Mouse (Mus musculus) CH12.LX (cell line): ENCODE data around the gene Lonp2. TPM values are rescaled to one million over a fixed set of nuclear protein-coding genes. Genes with fewer than 3 reads are reported as not detected.

ENCODE experiments used
- DNase-seq: peaks from one replicate; pipeline ENCODE4 v3.0.0-alpha.2; 2013; ENCODE audit errors: extremely low read depth
- H3K27ac ChIP-seq: 2 replicates; pipeline ENCODE4 v1.5.1; 2012; ENCODE audit warnings: low read depth, mild to moderate bottlenecking, control low read depth, moderate library complexity; ENCODE audit not compliant: insufficient read depth
- H3K27me3 ChIP-seq: replicated peaks from 2 replicates; pipeline ENCODE3; 2012; ENCODE audit warnings: inconsistent platforms
- H3K36me3 ChIP-seq, 2 experiments: replicated peaks in 1 of 2; 2 replicates each; pipeline versions ENCODE3 to v1.6.1; 2012; ENCODE audit warnings: inconsistent platforms in 1 of 2, low read length in 1 of 2, mild to moderate bottlenecking in 1 of 2, mixed read lengths in 1 of 2, moderate library complexity in 1 of 2; ENCODE audit not compliant: control insufficient read depth in 1 of 2, insufficient read depth in 1 of 2
- H3K4me1 ChIP-seq, 2 experiments: 2 replicates each; pipeline ENCODE4 v1.6.1; 2012; ENCODE audit warnings: inconsistent platforms in 1 of 2, moderate library complexity in 1 of 2; ENCODE audit not compliant: insufficient read depth in 2 of 2, control insufficient read depth in 1 of 2
- H3K4me2 ChIP-seq: 2 replicates; pipeline ENCODE4 v1.6.1; 2012; ENCODE audit warnings: low read depth, mild to moderate bottlenecking, control low read depth; ENCODE audit not compliant: poor library complexity, insufficient read depth, severe bottlenecking
- H3K4me3 ChIP-seq, 3 experiments: fragments of 150-350 bp in 1 of 3; sonication (generic) in 1 of 3; replicated peaks in 1 of 3; 2 replicates each; pipeline versions ENCODE3 to v1.5.1; 2011 to 2012; ENCODE audit warnings: low read depth in 2 of 3, low read length in 2 of 3, mild to moderate bottlenecking in 2 of 3, moderate library complexity in 2 of 3, control low read depth in 1 of 3, improper control_type of control experiment in 1 of 3, inconsistent platforms in 1 of 3, mixed read lengths in 1 of 3; ENCODE audit not compliant: poor library complexity in 1 of 3
- H3K79me2 ChIP-seq: replicated peaks from 2 replicates; pipeline ENCODE4 v1.6.1; 2012; ENCODE audit warnings: mild to moderate bottlenecking, moderate library complexity; ENCODE audit not compliant: control insufficient read depth, poor library complexity, insufficient read depth, severe bottlenecking; ENCODE audit errors: extremely low read depth
- H3K9ac ChIP-seq: 2 replicates; pipeline ENCODE4 v1.6.1; 2012; ENCODE audit warnings: low read depth, mild to moderate bottlenecking, control low read depth, moderate library complexity; ENCODE audit not compliant: insufficient read depth
- H3K9me3 ChIP-seq: replicated peaks from 2 replicates; pipeline ENCODE3; 2012; ENCODE audit warnings: low read length, inconsistent platforms, mixed read lengths
- BHLHE40 ChIP-seq: IDR thresholded peaks from 2 replicates; pipeline ENCODE4 v1.6.1; 2011; ENCODE audit warnings: mild to moderate bottlenecking, low read depth, low read length, improper control_type of control experiment
- CHD1 ChIP-seq: IDR thresholded peaks from 2 replicates; pipeline ENCODE4 v1.6.1; 2012; ENCODE audit warnings: low read depth, low read length, improper control_type of control experiment, inconsistent platforms
- CHD2 ChIP-seq: IDR thresholded peaks from 2 replicates; pipeline ENCODE4 v1.6.1; 2011; ENCODE audit warnings: low read length, improper control_type of control experiment
- EP300 ChIP-seq: IDR thresholded peaks from 2 replicates; pipeline ENCODE4 v1.6.1; 2011; ENCODE audit warnings: low read length, improper control_type of control experiment
- IRF4 ChIP-seq: IDR thresholded peaks from 2 replicates; pipeline ENCODE4 v1.6.1; 2014; ENCODE audit warnings: low read depth, mild to moderate bottlenecking, inconsistent platforms, low read length, improper control_type of control experiment
- JUN ChIP-seq: IDR thresholded peaks from 2 replicates; pipeline ENCODE4 v1.6.1; 2011; ENCODE audit warnings: low read depth, mild to moderate bottlenecking, low read length, improper control_type of control experiment, moderate library complexity; ENCODE audit not compliant: insufficient read depth
- KAT2A ChIP-seq: IDR thresholded peaks from 2 replicates; pipeline ENCODE4 v1.6.1; 2012; ENCODE audit warnings: low read length, improper control_type of control experiment, inconsistent platforms; ENCODE audit not compliant: insufficient replicate concordance
- MXI1 ChIP-seq: IDR thresholded peaks from 2 replicates; pipeline ENCODE4 v1.6.1; 2011; ENCODE audit warnings: mild to moderate bottlenecking, low read depth, low read length, improper control_type of control experiment
- MYC ChIP-seq: IDR thresholded peaks from 2 replicates; pipeline ENCODE4 v1.6.1; 2011; ENCODE audit warnings: low read depth, mild to moderate bottlenecking, improper control_type of control experiment, low read length
- NELFE ChIP-seq: IDR thresholded peaks from 2 replicates; pipeline ENCODE4 v1.6.1; 2011; ENCODE audit warnings: low read depth, low read length, improper control_type of control experiment
- PAX5 ChIP-seq: IDR thresholded peaks from 2 replicates; pipeline ENCODE4 v1.6.1; 2012; ENCODE audit warnings: low read length, inconsistent platforms, mixed read lengths
- RAD21 ChIP-seq: IDR thresholded peaks from 2 replicates; pipeline ENCODE4 v1.6.1; 2011; ENCODE audit warnings: low read depth, mild to moderate bottlenecking, low read length, improper control_type of control experiment, moderate library complexity
- RCOR1 ChIP-seq: conservative IDR thresholded peaks from 2 replicates; pipeline ENCODE4 v1.6.1; 2012; ENCODE audit warnings: low read depth, mild to moderate bottlenecking, inconsistent platforms, low read length, improper control_type of control experiment
- USF2 ChIP-seq: conservative IDR thresholded peaks from 2 replicates; pipeline ENCODE4 v1.6.1; 2011; ENCODE audit warnings: low read depth, low read length, improper control_type of control experiment
- ZC3H11A ChIP-seq: IDR thresholded peaks from 2 replicates; pipeline ENCODE4 v1.6.1; 2012; ENCODE audit warnings: low read depth, mild to moderate bottlenecking, inconsistent platforms, low read length, improper control_type of control experiment
- ZNF384 ChIP-seq: IDR thresholded peaks from 2 replicates; pipeline ENCODE4 v1.6.1; 2012; ENCODE audit warnings: low read depth, low read length, improper control_type of control experiment, inconsistent platforms
- dilution Hi-C: fragments of 300-500 bp; cut with MboI; formaldehyde crosslinking; loops from 2 replicates; pipeline ENCODE4 v1.14.3; 2020; ENCODE audit warnings: low sequenced_read_pairs; ENCODE audit not compliant: extremely low pct_unique_long_range_greater_than_20kb, extremely low pct_ligation_motif_present
- in situ Hi-C: fragments of 300-500 bp; cut with MboI; formaldehyde crosslinking; loops from 3 replicates; pipeline ENCODE4 v1.14.3; 2019; ENCODE audit warnings: low sequenced_read_pairs, low pct_ligation_motif_present, low pct_unique_long_range_greater_than_20kb, mixed read lengths
- polyA plus RNA-seq: library from polyadenylated mRNA; unstranded; fragments of >175 nt; gene quantifications from 2 replicates; pipeline ENCODE4 v1.2.1, GENCODE M21; 2012; ENCODE audit warnings: low read depth; ENCODE audit not compliant: insufficient read length
- total RNA-seq, 2 experiments: library from RNA; depleted of rRNA; stranded (reverse); fragments of 300-350 nt in 1 of 2; fragments of >200 nt in 1 of 2; gene quantifications; 2 replicates each; pipeline ENCODE4 v1.2.3; 2012 to 2014

Gene Lonp2
- total and polyA plus RNA-seq, 3 experiments, result 25.6 to 27.8 (median 26.4) TPM

DNA sequence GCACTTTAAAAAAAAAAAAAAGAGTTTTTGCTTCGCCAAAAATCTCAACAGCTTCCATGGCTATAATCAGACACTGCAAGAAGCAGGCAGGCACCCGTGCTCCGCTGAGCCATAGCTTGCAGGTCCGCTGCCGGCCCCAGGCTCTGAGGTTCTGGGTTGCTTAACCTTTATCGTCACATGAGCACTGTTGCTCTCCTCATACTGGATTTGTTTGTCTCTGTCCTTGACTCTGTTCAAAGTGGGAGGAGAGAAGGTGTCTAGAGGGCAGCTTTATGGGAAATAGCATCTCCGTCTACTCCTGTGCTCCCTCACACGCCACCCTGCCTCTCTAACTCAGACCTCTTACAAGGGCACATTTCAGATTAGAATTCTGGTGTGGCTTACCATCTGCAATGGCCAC lies 45.1 kb upstream of the Lonp2 start:
- dilution Hi-C loops (no loop called here), in situ Hi-C loops (no loop called here)
- no peak overlapping the region for H3K27ac ChIP-seq
- TF ChIP-seq CHD2, result no peak
- TF ChIP-seq CHD1, result no peak
- no peak for TF ChIP-seq PAX5
- TF ChIP-seq ZNF384, result no peak
- no peak for TF ChIP-seq MXI1
- no peak for TF ChIP-seq ZC3H11A
- TF ChIP-seq IRF4, result no peak
- no peak for TF ChIP-seq EP300
- no peak for TF ChIP-seq KAT2A
- H3K9ac ChIP-seq, result no peak overlapping the region
- H3K79me2 ChIP-seq, result no peaks in the 10 kb centered on the region
- H3K4me3 ChIP-seq, result no peak overlapping the region
- H3K9me3 ChIP-seq, result no peaks in the 10 kb centered on the region
- DNase-seq, result no peak
- no peaks in the 10 kb centered on the region for H3K4me1 ChIP-seq
- no peaks in the 10 kb centered on the region for H3K36me3 ChIP-seq
- H3K4me2 ChIP-seq, result no peak overlapping the region
- H3K27me3 ChIP-seq, result peaks cover 13% of the 10 kb centered on the region

DNA sequence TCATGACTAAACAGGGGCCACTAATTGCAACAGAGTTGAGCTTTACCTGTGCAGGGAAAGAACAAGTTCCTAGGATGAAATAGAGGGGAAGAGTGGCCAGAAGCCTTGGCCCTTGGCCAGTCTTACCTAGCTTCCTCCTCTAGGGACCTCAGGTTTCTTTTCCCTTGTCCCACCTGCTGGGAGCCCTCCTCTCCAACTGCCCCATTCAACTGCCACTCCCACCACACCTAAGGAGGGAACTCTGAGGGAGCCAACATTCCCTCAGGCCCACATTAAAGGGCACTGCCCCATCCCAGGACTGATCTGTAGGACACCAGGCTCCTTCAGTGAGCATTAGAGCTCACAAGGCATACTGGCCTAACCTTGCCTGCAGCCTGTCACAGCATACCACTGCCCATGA lies 43.4 kb upstream of the Lonp2 start, which contains the start of gene Abcc12:
Gene Abcc12, minus strand, starts transcription at position 229 of the 400 bp plus-strand sequence.
- dilution Hi-C loops, result no loop called here

DNA sequence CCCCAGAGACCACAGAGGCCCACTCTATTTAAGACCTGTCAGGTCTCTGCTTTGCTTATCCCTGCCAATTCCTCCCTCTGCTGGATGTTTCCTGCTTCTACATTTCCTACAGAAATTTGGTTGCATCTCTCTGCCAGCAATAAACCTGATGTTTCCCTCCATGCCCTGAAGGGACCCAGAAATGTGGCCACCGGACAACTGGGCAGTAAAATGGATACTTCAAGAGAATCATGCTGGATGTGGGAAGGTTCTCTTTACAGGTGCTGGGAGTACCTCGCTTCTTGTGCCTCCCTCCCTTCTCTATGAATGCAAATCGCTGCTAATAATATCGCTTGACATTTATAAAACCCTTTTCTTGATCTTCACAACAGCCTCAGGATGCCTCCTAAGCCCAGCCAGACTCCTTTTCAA lies 41.9 kb upstream of the Lonp2 start:
- TF ChIP-seq USF2 (no peak), JUN (no peak)
- Histone ChIP-seq H3K4me1 (peaks cover 0 to 3% of the 10 kb centered on the region in 2 experiments; a peak in 2 of 4 replicates), H3K36me3 (no peaks in the 10 kb centered on the region), H3K4me2 (no peak overlapping the region), H3K27me3 (peaks cover 8% of the 10 kb centered on the region), H3K4me3 (no peak overlapping the region), H3K9me3 (no peaks in the 10 kb centered on the region), H3K79me2 (no peaks in the 10 kb centered on the region), H3K27ac (no peak overlapping the region), H3K9ac (no peak overlapping the region)
- in situ Hi-C loops (no loop called here), dilution Hi-C loops (no loop called here)
- DNase-seq, result no peak

More for the DNA sequence above, 43.4 kb upstream of the Lonp2 start, which contains the start of gene Abcc12:
- no peak within 1 kb of the TSS for H3K4me3 ChIP-seq
- H3K9me3 ChIP-seq, result no peaks in the 10 kb centered on the region
- H3K4me1 ChIP-seq, result peaks cover 0 to 3% of the 10 kb centered on the region in 2 experiments; a peak in 2 of 4 replicates
- H3K9ac ChIP-seq, result no peak within 1 kb of the TSS
- H3K4me2 ChIP-seq, result no peak within 1 kb of the TSS
- no peaks in the 10 kb centered on the region for H3K36me3 ChIP-seq
- in situ Hi-C loops, result no loop called here
- no peak for DNase-seq
- no peak for TF ChIP-seq RCOR1
- TF ChIP-seq BHLHE40, result no peak
- TF ChIP-seq NELFE, result no peak
- no peak for TF ChIP-seq KAT2A
- TF ChIP-seq IRF4, result no peak
- TF ChIP-seq MYC, result no peak
- no peak for TF ChIP-seq RAD21
- no peak for TF ChIP-seq ZC3H11A
- TF ChIP-seq, all 38 proteins: peak for 0
- H3K27ac ChIP-seq, result no peak within 1 kb of the TSS
- H3K27me3 ChIP-seq, result peaks cover 8% of the 10 kb centered on the region
- no peaks in the 10 kb centered on the region for H3K79me2 ChIP-seq
